Mouse (Mus musculus) testis, adult 2 months (tissue): ENCODE results near the gene Lmnb2. TPM values are rescaled to one million over a fixed set of nuclear protein-coding genes. Genes with fewer than 3 reads are reported as not detected.

ENCODE experiments used
- H3K27ac ChIP-seq: fragments of 200-500 bp; 2 replicates; pipeline ENCODE4 v1.5.1; 2012; ENCODE audit warnings: low read depth, low read length; ENCODE audit not compliant: control insufficient read depth, insufficient read depth
- H3K27me3 ChIP-seq: fragments of 200-500 bp; 2 replicates; pipeline ENCODE4 v1.6.1; 2012; ENCODE audit warnings: mild to moderate bottlenecking, low read length, moderate library complexity; ENCODE audit not compliant: control insufficient read depth, insufficient read depth
- H3K36me3 ChIP-seq: fragments of 200-500 bp; 2 replicates; pipeline ENCODE4 v1.6.1; 2012; ENCODE audit warnings: mild to moderate bottlenecking, low read length; ENCODE audit not compliant: control insufficient read depth, insufficient read depth
- H3K4me1 ChIP-seq: fragments of 200-500 bp; 2 replicates; pipeline ENCODE4 v1.6.1; 2012; ENCODE audit warnings: low read length; ENCODE audit not compliant: control insufficient read depth, insufficient read depth
- H3K4me3 ChIP-seq: fragments of 200-500 bp; 2 replicates; pipeline ENCODE4 v1.5.1; 2012; ENCODE audit warnings: low read depth, mild to moderate bottlenecking, low read length, moderate library complexity, mixed read lengths; ENCODE audit not compliant: control insufficient read depth
- CTCF ChIP-seq: fragments of 200-500 bp; IDR thresholded peaks from 2 replicates; pipeline ENCODE4 v1.5.1; 2012; ENCODE audit warnings: low read depth, mild to moderate bottlenecking, inconsistent platforms, low read length, moderate library complexity; ENCODE audit not compliant: control insufficient read depth, insufficient read depth, insufficient replicate concordance
- POLR2A ChIP-seq: fragments of 200-500 bp; IDR thresholded peaks from 2 replicates; pipeline ENCODE4 v1.6.1; 2012; ENCODE audit warnings: low read depth, mild to moderate bottlenecking, inconsistent platforms, low read length, moderate library complexity; ENCODE audit not compliant: control insufficient read depth
- polyA plus RNA-seq: library from polyadenylated mRNA; depleted of rRNA; stranded (reverse); fragments of >200 nt; gene quantifications from 2 replicates; pipeline ENCODE4 v1.2.3, GENCODE M21; 2012

The Lmnb2 gene
- polyA plus RNA-seq, 1 experiment = 177 TPM

GRCm38 (mm10) chr10:80936135-80936809 lies 18.2 kb upstream of the Lmnb2 start:
- no peaks in the 10 kb centered on the region for H3K27me3 ChIP-seq
- TF ChIP-seq POLR2A (no peak), CTCF (no peak)

DNA sequence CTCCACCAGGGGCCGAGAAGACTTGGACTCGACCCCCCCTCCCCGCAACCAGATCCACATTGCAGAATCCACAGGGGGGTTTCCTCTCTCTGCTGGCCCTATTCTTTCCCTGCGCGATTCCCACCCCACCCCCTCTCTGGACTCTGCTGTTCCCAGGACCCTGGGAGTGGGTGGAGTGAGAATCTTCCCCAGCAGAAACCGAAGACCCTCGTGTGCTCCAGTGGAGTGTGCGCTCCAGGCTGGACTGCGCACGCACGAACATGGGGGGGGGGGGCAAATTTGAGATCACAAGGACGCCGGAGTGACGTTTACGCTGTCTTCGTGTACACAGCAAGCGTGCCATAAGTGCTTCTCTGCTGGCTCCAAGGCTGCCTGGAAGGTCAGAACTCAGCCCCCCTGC lies 17.7 kb upstream of the Lmnb2 start:
- Histone ChIP-seq H3K27me3 (no peaks in the 10 kb centered on the region), H3K36me3 (no peaks in the 10 kb centered on the region), H3K27ac (no peak overlapping the region)

More at GRCm38 (mm10) chr10:80936135-80936809, 18.2 kb upstream of the Lmnb2 start:
- Histone ChIP-seq H3K4me1 (peaks cover 36% of the 10 kb centered on the region), H3K4me3 (no peak overlapping the region), H3K36me3 (no peaks in the 10 kb centered on the region), H3K27ac (no peak overlapping the region)

GRCm38 (mm10) chr10:80935241-80935640 lies 17.2 kb upstream of the Lmnb2 start:
- H3K4me1 ChIP-seq = peaks cover 38% of the 10 kb centered on the region
- H3K27me3 ChIP-seq = no peaks in the 10 kb centered on the region
- TF ChIP-seq POLR2A = no peak
- no peak for TF ChIP-seq CTCF
- H3K4me3 ChIP-seq = no peak overlapping the region
- no peak overlapping the region for H3K27ac ChIP-seq
- H3K36me3 ChIP-seq = no peaks in the 10 kb centered on the region

More for the DNA sequence above, 17.7 kb upstream of the Lmnb2 start:
- H3K4me1 ChIP-seq = peaks cover 37% of the 10 kb centered on the region
- no peak overlapping the region for H3K4me3 ChIP-seq
- TF ChIP-seq CTCF (no peak), POLR2A (no peak)

DNA sequence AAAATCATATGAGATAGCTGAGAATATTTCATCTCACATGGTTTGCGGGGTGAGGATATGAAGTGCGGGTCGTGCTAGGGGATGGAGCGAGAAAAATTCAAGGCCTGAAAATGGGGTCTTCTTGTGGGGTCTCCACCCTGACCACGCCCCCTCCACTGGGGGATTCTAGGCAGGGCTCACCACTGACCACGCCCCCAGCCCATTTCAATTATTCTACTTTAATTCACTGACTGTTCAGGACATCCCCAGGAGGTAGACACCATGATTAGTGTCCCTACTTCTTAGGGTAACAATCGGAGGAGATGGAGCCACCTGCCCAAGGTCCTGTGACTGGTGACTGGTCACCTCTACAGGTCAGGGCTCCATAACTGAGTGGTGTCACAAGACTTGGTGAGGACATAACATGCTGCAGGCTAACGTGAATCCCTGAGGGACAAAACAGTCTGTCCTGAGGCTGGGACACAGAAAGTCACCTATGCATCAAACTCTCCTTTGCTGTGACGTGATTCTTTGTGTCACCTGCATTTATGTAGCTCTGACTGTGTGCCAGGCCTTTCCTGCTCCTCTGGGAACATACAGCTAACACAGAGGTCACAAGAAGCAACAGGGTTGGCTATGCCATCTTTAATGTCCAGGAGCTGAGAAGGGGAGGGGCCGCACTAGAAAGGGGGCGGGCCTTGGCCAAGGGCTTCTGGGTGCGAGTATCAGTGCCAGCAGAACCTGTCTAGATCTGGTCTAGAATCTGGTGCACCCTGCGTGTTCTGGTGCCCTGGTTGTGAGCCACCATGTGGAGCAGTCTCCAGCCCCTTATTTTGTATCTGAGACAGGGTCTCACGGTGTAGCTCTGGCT lies 16.3 kb upstream of the Lmnb2 start:
- Histone ChIP-seq H3K36me3 (no peaks in the 10 kb centered on the region), H3K4me1 (peaks cover 38% of the 10 kb centered on the region), H3K27me3 (no peaks in the 10 kb centered on the region), H3K4me3 (no peak overlapping the region), H3K27ac (no peak overlapping the region)
- TF ChIP-seq CTCF = no peak
- TF ChIP-seq POLR2A = no peak

DNA sequence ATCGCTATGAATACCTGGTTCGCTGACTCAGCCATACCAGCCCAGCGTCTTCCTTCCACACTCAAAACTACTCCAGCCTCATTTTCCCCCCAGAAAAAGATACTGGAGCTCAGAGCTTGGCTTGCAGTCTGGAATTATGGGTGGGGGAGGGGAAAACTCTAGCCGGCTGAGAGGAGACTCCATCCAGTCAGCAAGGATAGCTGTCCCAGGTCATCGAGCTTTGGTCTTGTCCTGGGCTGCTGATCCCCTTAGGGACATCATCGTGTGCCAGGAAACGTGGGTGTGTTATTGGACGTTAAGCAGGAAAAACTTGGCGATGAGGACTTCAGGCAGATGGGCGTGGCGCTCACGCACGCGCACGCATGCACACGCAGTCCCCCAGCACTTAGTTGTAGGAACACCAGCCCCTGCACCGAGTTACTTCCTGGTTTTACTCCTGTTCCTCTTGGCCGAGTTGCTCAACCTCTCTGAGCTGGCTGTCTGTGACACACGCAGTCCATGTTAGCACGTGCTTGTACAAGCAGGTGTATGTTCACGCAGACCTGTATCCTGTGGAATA lies 15.5 kb upstream of the Lmnb2 start:
- H3K27ac ChIP-seq = no peak overlapping the region
- H3K4me3 ChIP-seq = peak overlapping the region; percentile 25
- H3K27me3 ChIP-seq = no peaks in the 10 kb centered on the region
- TF ChIP-seq POLR2A = no peak
- TF ChIP-seq CTCF = no peak
- H3K36me3 ChIP-seq = no peaks in the 10 kb centered on the region
- peaks cover 43% of the 10 kb centered on the region for H3K4me1 ChIP-seq

- Histone ChIP-seq H3K4me3 (no peak overlapping the region), H3K27me3 (no peaks in the 10 kb centered on the region), H3K4me1 (peaks cover 44% of the 10 kb centered on the region), H3K27ac (no peak overlapping the region), H3K36me3 (no peaks in the 10 kb centered on the region)
- TF ChIP-seq POLR2A (no peak), CTCF (no peak)
These were observed 14.8 kb upstream of the Lmnb2 start for GRCm38 (mm10) chr10:80932700-80933420.
